Mouse (Mus musculus) layer of hippocampus, adult 11-12 months (tissue): ENCODE data around the gene Snn.

Experiments
- DNase-seq: peaks from one replicate; pipeline ENCODE4 v3.0.0; 2022; ENCODE audit warnings: low spot score

Gene Snn

DNA sequence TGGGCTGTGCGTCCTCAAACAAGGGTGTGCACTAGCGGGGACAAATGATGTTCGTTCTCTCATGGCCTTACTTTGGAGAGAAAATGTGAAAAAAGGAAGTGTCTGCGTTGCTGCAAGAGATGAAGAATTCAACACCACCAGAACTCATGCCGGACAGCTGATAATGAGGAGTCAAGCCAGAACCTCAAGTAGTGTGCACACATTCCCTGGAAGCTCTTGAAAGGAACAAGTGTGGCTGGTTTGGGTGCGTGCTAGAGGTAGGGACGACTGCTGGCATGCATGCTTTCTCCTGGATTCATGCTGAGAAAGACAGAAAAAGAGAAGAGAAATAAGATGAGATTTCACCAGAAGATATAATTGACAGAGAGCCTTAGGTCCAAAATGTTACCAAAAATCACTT, 13.6 kb upstream of the Snn start:
- DNase-seq = no peak

DNA sequence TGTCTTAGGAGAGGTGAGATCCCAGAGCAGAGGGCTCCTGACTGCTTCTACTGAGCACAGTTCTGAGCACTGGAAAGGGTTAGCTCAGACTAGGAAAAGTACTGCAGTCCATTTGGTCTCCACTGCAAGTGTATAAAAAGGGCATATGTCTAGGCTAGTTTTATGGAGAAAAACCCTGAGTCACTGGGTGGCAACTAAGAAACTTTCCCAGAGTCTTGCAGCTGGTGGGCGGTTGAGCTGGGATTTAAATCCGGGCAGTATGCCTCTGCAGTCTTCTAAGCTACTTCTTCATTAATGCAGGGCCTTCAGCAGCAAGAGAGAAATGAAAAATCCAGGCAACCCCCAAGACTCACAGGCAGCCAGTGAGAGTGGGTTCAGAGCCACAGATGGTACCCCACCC, 10.5 kb upstream of the Snn start:
- no peak for DNase-seq

DNA sequence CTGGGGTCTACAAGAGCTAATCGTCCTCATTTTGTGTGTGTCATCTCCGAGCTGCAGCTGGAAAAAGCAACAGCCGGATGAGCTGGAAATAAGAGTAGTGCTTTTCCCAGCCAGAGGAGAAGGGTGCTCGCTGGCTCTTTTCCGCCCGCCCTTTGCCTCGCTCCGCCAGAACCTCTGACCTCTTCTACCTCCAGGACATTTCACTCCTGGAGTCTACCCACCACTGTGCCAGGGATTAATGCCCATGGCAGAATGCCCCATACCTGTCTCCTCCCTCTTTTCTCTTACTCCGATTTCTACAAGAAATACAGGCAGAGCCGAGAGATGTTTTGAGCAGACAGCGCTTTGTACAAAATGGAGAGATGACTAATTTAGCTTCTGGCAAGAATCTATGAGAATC, 9.6 kb upstream of the Snn start:
- no peak for DNase-seq

DNA sequence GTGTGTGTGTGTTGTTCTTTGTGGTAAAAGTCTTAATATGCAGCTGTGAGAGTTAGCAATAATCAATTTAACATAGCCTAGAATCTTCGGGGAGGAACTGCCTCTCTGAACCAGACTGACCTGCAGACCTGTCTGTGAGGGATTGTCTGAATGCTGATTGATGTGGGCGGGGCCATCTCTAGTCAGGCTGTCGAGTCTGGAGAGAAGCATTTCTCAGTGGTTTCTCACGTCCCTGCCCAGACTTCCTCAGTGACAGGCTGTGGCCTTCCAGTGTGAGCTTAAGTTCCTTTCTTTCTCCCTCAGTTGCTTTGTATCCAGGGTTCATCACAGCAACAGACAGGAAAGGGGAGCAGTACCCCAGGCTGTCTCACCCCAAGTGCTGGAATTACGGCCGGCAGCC, 6.3 kb upstream of the Snn start:
- DNase-seq = no peak

DNA sequence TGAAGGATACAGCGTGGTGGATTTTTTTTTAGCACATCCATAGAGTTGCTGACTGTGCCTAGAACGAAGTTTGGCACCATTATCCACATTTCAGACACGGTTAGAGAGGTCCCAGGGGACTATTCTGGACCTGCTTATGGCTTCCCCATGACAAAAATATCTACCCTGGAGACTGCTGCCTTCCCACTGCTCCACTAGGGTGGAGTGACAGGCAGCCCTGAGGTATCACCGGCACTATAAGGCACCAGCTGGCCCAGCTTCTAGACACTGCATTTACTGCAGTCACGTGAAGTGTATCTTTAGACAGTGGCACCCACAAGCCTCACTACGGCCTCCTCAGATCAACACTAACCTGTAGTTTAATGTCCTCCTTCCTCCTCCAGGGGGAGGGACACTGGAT, 5.9 kb upstream of the Snn start:
- no peak for DNase-seq

DNA sequence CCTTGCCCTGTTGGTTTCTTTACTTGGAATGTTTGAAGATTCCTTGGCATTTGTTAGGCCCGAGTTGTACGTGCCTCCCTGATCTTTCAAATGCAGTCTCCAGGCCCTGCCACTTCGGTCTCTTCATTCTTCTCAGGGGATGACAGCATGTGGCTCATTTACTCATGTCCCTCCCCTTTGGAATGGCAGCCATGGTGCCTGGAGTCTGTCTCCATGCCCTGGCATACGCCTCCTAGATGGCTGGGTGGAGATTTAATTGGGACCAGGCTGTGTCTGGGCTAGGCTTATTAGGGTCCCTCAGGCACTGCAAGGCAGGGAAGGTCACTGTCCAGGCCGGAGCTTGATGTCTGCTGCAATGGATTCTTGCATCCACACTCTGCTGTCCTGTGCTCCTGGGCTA, 4.8 kb upstream of the Snn start:
- no peak for DNase-seq

DNA sequence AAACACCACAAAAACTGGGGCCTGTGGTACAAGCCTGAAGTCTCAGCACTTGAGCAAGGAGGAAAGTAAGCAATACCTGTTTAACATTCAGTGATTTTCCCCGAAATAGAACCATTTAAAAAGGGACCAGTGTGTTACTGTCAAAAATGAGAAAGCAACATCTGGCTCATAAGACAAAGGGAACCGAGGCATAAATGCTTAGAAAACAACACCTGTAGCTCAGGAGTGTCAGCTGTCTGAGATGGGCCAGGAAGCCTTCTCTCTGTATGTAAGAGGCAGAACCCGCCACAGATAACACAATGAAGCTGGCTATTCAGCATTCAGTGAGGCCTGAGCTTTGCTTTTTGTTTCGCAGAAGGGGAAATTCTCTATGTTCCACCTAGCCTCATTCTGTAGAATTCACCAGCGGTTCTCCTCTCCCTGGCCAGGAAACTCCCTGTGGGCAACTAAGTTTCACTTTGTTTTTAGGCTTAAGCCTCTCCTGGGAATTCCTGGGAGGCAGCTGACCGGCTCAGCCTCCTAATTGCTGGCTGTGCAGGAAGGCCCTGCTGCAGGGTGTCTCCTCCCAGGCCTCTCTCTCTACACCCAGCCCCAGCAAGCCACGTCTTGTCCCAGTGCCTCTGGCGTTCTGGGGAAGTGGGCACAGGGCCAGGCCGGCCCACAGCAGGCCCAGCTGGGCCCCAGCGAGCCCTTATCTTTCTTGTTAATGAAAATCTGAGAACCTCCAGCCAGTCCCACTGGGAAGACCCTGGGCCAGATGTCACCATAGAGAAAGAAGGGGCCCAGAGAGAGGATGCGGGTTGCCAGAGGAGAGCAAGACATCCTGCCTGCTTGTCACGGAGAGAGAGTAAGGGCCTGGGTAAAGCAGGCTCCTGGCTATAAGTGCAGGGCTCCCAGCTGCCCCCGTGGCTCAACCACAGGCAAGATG, 2.3 kb downstream of the Snn start:
- DNase-seq = peak; percentile 70

DNA sequence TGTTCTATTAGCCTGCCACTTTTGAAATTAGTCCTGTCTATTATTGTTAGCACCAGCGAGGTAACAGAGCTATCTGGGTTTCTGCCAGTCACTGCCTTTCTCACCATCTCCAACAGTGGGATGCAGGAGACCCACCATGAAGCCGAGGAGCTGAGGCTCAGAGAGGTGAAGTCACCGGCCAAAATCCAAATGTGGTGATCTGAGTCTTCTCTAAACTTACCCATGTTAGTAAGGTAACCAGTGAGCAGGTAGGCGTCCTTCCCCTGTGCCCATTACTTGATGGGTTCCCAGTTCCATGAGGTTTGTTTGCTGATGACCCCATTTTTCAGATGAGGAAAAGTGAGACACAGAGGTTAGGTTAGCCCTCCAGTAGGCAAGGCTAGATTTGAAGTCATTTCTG, 3.6 kb downstream of the Snn start:
- no peak for DNase-seq

DNA sequence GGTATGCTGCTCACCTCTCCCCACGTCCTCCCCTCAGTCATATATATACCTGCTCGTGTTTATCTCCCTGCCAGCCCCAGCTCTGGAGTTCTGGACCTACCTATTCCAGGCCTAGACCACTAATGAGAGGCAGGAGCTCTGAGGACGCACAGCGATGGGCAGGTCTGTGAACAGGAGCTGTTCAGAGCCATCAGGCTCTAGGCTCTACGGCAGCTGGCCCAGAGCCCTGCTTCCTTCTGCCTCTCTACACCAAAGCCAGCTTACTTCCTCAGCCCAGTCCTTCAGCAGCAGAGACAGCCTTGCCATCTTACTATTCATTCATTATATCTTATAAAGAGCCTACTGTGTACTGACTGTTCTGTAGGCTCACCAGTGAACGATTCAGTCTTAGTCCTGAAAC, 4.0 kb downstream of the Snn start:
- DNase-seq = no peak

DNA sequence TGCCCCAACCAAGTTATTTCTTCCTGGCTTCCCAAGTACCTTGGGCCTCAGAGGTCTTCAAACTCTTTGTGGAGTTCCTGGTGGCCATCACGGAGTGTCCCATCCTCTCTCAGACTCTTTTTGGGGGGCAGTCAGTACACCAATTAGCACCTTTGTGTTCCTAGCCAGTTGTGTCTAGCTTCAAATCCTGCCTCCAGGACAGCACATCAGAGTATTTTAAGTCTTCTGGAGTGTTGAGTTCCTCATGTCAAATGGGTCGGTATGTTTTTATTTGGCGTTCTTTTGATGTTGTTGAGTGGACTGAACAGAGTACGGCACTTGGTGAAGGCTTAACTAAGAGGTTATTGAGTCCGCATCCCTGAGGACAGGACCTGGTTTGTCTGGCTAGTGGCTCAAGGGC, 4.7 kb downstream of the Snn start:
- no peak for DNase-seq

DNA sequence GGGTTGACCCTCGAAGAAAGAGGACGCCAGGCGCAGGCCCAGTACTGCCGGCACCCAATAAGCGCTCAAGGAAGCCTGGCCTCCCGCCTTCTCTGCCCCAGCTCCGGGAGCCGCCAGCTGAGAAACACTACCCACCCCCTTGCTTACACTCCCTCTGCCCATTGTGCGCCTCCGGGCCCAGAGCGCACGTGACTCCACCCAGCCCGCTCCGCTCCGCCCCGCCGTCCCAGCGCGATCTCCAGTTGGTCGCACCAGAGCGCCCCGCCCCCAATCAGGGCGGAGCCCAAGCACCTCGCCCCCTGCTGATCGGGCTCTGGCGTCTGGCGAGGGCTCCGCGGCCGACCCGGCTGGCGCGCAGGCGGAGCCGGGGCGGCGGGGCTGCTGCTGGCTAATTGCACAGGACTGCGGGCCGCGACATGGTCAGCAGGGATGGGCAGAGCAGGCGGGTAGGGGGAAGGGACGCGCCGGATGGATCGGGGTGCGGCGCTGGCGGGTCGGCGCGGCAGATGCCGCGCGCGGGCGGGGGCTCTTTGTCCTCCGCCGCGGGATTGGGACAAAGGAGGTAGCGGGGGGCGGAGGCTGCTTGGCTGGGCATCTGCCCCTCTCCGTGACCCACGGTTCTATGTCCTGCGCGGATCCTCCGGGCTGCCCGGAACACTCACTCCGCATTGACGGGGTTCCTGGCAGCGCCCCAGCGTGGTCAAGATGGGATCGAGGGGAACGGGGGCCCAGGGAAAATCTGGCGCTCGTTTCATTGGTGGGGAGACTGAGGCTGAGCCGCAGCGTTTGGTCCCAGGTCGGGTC, 5.5 kb downstream of the Snn start, which contains the start of gene Litaf:
Gene Litaf (minus strand): TSS at position 129 of the 804 bp plus-strand sequence.
- DNase-seq = peak; percentile 98

DNA sequence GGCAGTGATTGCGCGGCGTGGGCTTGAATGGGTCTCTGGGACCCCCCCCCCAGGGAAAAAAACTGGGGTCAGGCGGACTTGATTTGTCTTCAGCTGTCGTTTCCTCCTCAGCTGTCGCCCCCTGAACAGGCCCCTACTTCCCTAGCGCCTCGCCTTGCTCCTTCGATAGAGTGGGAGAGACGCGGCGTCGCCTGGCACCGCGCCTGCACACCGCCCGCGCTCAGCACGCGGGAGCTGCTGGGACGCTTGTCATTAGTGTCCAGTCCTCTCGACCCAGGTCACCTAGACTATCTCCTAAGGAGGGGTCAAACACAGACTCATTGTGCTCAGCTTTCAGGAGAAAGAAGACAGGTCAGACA, 6.1 kb downstream of the Snn start:
- peak; percentile 62 for DNase-seq

DNA sequence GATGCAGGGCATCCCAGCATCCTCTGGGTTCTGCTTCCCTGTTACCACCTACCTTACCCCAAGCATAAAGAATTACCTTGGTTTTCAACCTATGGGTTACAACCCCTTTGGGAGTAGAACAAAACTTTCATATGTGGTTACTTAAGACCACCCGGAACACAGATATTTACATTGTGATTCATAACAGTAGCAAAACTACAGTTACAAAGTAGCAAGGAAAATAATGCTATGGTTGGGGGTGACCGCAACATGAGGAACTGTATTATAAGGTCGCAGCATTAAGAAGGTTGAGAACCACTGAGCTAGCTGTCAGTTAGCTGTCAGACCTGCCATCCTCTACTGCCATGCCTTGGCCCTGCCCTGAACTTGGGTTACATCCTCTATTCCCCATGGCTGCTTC, 7.9 kb downstream of the Snn start:
- DNase-seq = no peak

DNA sequence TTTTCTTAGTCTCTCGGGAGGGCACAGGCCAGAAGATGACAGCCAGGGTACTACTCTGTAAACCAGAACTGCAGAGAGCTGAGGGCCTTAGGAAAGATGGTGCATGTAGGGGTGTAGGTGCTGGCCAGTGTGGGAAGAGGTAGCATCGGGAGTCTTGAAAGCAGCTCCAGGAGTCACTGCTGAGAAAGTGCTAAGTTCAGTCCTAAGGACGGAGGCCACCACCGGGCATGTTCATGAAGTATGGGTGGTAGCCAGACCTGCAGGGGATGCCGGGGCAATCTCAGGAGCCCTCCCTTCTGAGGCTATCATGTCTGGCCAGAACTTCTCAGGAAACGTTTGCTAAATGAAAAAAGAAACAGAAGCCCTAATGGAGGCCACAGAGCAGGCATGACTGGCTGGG, 8.5 kb downstream of the Snn start:
- DNase-seq = no peak

DNA sequence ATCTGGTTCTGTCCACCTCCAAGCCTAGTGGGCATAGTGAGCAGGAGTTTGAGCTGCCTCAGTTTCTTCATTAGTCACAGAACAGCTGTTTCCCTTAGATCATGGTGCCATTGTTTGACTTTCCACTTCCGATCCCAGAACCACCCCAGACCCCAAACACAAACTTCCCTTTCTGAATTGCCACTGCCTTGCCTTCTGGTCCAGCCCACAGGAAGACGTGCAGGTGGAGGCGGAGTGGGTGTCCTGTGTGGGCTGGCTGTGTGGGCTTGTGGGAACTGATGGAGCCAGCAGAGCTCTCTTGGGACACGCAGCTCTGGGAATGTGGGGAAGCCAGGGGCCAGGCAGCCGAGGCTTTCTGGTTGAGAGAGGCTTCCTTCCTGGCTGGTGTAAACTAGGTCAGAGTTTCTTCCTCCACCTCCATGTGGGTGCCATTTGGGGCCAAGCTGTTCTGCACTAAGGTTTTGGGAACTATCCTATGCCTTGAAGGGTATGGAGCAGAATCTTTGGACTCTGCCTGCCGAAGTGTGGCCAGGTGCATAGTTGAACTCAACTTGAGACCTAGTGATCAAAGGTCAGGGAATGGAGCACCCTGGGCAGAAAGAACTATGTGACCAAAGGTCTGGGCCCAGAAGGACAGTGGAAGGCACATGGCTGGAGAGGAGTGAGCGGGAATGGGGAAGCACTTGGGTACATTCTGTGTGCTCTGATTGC, 9.1 kb downstream of the Snn start:
- DNase-seq = no peak

DNA sequence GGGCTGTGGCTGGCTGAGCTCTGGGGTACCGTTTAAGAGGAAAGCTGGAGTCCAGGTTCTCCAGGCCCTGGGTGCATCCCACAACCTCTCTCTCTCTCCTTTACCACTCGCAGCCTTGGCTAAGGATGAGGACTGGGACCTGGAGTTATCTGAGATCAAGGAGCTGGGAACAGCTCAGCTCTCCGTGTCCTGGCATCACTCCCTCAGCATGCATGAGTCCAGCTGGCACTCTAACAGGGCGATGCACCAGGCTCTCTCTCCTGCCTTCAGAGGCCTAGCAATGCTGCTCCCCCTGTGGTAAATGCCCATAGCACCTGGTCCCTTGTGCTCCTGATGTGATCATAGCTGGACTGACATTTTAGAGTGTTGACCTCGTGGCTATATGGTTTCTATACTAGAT, 10.4 kb downstream of the Snn start:
- no peak for DNase-seq

DNA sequence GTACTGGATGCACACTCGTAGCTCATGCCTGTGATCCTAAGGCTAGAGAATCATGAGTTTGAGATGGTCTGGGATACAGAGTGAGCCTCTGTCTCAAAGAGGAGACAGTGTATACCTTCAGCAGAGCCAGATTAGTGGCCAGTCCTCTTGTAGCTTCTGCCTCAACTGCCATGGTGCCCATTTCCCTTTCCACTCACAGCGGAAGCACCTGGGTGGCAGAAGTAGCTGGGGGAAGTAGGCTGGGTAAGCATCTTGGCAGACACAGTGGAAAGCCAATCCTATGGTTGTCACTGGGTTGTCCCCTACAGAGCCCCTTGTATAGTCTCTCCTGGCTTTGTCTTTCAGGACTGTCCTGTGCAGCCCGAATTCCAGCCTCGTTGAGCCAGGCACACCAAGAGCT, 11.1 kb downstream of the Snn start:
- DNase-seq = peak; percentile 19

DNA sequence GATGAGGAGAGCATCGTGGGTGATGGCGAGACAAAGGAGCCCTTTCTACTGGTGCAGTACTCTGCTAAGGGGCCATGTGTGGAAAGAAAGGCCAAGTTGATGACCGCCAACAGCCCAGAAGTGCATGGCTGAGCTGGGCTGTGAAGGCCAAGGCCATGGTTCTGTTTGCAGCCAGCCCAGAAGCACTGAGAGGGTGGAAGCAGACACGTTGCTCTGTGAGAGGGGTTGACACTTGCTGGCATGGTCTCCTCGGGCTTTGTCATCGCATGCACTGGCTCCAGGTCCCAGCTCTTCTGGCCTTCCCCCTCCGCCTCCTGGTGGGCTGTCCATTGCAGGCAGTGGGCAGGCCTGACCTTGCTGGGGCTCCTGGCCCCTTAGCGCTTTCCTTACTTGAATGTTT, 11.7 kb downstream of the Snn start:
- DNase-seq = no peak

DNA sequence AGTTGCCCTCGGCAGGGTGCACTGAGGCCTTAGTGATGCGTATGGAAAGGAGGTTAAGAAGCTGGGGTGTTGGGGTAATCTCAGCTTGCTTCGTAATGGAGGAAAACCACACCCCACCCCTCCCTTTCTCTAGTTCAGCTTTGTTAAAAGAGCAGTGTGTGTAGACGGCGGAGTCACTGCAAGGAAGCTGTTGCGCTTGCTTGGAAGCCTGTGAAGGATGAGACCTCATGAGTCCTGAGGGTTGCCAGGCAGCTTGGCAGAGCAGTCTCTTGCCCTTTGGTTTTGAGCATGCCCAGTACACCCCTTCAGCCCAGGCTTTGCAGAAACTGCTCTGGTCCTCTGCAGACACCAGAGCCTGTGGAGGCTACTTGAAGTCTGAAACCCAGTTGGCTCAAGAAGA, 12.3 kb downstream of the Snn start:
- no peak for DNase-seq

DNA sequence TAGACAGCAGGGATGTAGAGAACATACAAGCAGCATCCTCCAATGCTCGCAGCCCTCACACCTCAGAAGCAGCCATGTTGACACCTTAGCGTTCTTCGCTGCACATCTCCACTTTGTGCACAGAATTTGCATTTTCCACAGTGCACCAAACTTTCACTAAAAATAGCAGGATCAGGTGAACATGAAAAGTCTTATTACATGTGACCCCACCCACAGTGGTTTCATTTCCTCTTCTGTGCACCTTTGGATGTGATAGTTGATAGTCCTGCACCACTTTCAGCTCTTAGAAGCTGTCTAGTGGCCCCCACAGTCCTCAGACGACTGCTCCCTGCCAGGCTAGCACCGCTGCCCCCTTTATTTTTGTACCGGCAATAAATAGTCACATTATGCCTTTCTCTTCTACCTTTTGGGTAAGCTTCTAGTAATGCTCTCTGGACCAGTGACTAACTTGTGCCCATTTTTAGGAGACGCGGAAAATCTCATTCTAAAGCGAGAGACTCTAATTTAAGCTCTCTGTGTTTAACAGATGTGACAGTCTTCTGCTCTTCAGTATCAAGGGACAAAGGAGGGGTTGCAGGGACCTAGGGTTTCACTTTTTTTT, 17.0 kb downstream of the Snn start:
- DNase-seq = no peak

DNA sequence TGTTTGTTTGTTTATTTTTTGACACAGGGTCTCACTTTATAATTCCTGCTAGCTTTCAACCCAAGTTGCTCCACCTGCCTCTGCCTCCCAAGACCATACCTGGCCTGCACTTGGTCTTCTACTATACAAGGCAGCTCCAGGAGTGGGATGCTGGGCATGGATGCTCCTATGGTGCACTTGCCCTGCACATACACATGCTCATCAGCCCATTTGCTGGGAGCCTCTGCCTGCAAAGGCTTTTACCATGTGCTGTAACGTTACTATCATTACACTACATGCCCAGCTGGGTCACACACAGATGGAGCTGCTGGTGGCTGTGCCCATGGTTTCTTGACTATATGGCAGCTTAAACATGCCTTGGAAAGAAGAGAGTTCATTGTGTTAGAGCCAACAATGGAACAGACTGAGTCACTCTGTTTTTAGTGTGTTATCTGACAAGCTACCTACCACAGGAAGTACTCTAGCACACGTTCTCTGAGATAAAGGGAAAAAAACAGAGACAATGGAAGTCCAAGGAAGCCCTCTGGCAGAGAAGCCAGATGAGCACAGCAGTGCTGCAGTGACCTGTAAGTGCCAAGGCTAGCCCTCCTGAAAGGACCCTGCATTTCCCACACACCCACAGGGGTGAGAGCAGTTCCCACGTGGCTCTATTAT, 17.6 kb downstream of the Snn start:
- DNase-seq = no peak

DNA sequence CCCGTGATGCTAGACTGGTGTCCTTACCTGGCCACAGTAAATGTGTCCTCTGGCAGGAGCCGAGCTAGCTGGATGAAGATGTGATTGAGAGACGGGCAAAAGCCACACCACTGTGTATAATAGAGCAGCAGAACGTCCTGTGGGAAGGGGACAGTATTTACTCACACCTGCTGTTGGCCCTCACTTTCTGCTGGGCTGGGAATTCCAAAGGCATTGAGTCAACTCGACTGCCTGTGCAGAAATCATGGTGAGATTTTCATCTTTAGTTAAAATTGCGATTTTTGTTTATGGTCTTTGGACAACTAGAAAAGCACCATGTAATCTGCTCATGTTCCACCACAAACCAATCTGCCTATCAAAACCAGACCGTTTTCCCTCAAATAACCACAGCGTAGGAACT, 23.4 kb downstream of the Snn start:
- DNase-seq = no peak
